Mouse (Mus musculus) brain, embryonic 14.5 days (tissue): ENCODE results near the gene Esrrg. TPM values are rescaled to one million over a fixed set of nuclear protein-coding genes. Genes with fewer than 3 reads are reported as not detected.

Source experiments
- DNase-seq: peaks from one replicate; pipeline ENCODE4 v3.0.0-alpha.2; 2011; ENCODE audit warnings: low read depth
- CTCF ChIP-seq: fragments of 200-500 bp; IDR thresholded peaks from 2 replicates; pipeline ENCODE4 v1.5.1; 2012; ENCODE audit warnings: inconsistent platforms, mild to moderate bottlenecking, moderate library complexity, borderline replicate concordance; ENCODE audit not compliant: insufficient read depth, insufficient read length; ENCODE audit errors: extremely low read depth
- POLR2A ChIP-seq: fragments of 200-500 bp; IDR thresholded peaks from 2 replicates; pipeline ENCODE4 v1.6.1; 2012; ENCODE audit warnings: mild to moderate bottlenecking, inconsistent platforms, borderline replicate concordance; ENCODE audit not compliant: poor library complexity, insufficient read depth, insufficient read length, severe bottlenecking; ENCODE audit errors: extremely low read depth
- polyA plus RNA-seq: library from polyadenylated mRNA; depleted of rRNA; stranded (reverse); fragments of >200 nt; gene quantifications from 2 replicates; pipeline ENCODE4 v1.2.3, GENCODE M21; 2012

Gene Esrrg
- polyA plus RNA-seq, 1 experiment: 31.4 TPM

DNA sequence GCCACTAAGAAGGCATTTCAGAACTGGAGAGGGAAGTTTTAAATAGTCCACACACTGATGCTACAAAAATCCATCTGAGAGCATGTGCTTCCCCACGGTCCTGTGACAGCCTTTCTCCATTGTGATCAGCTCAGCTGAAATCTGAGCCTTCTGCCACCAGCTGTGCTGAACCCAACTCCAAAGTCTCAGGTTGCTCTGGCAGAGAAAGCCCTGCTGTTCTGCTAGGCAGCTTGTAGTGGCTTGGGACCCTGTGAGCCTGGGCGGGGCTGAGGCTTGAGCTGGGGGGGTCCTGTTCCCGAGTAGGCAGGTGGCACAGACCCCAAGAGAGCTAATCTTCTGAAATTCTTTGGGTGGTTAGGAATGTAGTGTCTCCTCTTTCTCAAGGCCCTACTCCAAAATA, 299.3 kb downstream of the Esrrg start:
- peak; percentile 58 for DNase-seq
- no peak for TF ChIP-seq POLR2A
- no peak for TF ChIP-seq CTCF

DNA sequence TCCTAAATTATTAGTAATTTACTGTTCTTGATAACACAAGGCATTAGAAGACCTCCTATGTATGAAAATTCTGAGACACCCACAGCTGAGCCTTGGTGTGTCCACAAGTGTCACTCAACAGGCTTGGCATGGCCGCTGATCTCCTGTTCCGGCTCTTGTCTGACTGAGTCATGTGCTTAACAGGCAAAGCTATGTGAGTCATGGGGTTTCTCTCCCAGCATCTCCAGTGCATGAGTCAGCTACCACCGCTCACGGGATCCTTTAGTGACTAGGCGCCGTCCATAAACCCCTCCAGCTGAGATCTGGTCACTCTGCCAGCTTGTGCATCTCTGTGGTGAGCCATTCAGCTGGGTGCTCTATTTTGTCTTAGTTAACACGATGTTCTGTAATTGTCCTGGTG, 302.1 kb downstream of the Esrrg start:
- no peak for TF ChIP-seq POLR2A
- no peak for TF ChIP-seq CTCF
- DNase-seq: no peak

DNA sequence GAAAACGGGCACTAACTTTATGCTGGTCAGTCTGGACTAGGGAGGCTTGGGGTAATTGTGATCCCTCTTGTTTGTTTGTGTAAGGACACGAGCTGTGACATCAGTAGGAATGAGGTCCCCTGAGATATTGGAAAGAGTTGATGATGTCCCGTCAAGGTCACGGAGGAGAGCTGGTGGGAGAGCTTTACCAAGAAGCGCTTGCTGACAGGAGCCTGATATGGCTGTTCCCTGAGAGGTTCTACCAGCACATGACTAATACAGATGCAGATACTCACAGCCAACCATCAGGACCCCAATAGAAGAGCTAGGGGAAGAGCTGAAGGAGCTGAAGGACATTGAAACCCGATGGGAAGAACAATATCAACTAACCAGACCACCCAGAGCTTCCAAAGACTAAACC, 302.6 kb downstream of the Esrrg start:
- TF ChIP-seq POLR2A (no peak), CTCF (no peak)

DNA sequence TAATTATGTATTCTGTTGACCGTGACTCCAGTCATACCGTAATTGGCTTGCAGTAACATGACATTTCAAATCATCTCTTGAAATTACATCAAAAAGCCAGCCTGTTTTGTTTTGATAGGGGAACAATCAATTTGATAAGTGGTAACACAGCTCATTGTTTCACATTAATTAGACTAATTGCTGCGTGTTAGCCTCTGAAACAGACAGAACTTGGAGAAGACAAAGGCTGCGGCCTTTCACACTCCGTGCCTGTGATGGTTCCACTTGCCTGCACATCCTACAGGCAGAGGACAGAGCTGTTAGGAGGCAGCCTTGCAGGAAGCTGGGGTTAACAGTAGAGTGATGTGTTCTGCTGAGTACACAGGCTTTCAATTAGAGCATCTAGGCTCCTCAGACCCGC, 309.7 kb downstream of the Esrrg start:
- peak; percentile 62 for DNase-seq
- TF ChIP-seq CTCF (no peak), POLR2A (no peak)

More for the DNA sequence above, 302.6 kb downstream of the Esrrg start:
- no peak for DNase-seq

DNA sequence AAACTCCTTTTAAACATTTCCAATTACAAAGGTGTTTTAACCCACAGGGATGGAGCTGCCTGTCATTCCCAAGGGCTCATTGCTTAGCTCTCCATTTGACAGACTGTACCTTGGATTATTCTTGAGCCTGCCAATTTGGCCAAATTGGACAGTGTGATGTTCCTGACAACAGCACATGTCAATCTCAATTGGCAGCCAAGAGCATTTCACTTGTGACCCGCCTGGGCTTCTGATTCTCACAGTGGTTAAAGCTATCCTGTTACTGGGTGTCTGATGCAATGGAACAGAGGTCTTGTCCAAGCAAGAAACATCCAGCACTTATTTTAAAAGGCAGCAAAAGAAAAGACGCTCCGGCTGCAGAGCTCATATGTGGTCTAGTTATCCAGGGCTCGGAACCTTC, 310.3 kb downstream of the Esrrg start:
- TF ChIP-seq CTCF: no peak
- TF ChIP-seq POLR2A: no peak
- no peak for DNase-seq

DNA sequence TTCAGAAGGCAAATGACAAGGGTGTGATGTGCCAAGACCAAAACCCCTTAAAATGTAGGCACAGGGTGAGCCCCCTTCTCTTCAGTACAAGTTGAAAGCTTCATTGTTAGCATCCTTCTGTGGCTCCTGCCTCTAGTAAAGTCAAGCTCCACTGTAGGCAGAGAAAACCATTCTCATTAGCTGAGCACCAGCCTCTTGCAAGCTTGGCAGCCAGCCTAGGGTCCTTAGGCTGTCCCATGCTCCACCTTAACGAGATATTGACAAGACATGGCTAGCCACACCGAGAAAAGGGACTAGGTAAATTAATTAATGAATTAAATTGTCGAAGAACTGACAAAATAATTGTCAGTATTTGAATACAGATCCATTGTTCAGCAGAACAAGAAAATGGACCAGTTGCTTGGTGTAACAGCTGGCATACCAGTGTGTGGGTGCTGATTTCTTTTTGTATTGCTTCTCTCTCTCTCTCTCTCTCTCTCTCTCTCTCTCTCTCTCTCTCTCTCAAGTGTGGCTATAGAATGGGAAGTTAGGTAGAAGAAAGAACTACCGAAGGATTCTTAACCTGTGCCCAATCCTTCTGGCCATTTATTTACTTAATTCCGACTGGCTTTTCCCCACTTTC, 311.7 kb downstream of the Esrrg start:
- DNase-seq: peak; percentile 85
- TF ChIP-seq POLR2A (no peak), CTCF (no peak)

DNA sequence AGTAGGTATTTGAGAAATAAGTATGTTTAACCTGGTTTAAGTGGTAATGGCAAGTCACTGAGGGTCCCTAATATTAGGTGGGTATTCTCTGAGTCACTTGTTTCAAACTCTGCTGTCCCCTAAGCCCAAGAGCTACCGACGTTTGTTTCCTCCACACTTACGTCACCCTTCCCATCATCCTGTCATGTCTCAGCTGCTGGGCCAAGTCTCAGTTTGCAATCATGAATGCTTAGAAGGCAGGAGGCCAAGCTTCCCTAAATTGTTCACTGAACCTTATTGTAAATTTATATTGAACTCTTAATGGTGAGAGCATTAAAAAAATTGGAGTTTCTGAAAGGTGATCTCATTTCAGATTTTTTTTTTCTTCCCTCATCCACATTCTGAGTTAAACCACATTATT, 322.6 kb downstream of the Esrrg start:
- no peak for TF ChIP-seq POLR2A
- TF ChIP-seq CTCF: no peak
- peak; percentile 73 for DNase-seq

DNA sequence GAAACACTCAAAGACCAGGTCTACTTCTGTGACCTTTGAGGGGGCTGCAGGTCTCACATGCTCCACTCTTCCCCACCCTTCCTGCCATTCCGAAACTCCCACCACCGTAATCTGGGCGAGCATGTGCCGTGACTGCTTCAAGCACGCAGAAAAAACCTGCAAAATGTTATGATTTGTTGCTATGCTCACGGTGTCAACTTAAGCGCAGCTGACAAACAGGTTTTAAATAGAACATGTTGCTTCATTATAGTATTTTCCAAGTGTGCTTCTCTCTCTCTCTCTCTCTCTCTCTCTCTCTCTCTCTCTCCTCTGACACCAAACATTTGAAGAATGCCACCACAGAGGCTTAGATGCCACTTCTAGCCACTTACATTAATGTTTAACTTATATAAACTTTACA, 330.1 kb downstream of the Esrrg start:
- no peak for DNase-seq
- no peak for TF ChIP-seq POLR2A
- TF ChIP-seq CTCF: no peak

DNA sequence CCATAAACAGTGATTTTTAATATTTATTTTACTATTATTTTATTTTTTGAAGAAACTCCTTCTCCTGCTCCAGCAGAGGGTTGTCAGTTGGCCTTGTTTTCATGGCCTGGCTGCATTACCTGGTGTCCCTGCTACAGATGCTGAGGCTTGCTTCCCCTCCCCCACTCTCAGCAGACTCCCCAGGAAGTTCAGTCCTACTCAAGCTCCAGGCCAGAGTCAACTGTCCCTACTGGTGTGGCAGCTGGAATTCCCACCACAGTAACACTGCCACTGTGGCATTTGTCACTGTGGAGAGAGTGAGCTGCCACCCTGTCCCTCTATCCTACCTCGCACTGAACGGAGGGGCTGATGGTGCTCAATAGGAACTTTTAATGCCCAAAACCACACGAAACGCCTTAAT, 330.5 kb downstream of the Esrrg start:
- DNase-seq: no peak
- no peak for TF ChIP-seq POLR2A
- TF ChIP-seq CTCF: no peak

DNA sequence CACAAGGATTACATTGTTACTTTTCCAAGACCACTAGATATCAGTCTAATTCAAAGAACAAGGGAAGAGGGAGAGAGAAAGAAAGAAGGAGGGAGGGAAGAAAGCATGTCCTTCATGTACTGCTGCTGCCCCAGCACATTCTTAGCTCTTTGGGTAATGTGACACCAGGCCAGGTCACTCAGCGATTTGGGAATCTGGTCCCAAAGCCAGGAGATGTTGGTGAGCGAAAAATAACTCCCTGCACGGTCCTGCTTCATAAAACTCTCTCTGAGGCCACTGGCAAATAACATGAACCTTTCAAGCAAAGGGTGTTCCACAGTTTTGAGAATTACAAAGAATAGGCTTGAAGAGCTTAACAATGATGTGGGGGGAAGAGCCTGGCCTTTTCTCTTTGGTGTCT, 342.9 kb downstream of the Esrrg start:
- no peak for DNase-seq
- TF ChIP-seq CTCF: no peak
- no peak for TF ChIP-seq POLR2A

DNA sequence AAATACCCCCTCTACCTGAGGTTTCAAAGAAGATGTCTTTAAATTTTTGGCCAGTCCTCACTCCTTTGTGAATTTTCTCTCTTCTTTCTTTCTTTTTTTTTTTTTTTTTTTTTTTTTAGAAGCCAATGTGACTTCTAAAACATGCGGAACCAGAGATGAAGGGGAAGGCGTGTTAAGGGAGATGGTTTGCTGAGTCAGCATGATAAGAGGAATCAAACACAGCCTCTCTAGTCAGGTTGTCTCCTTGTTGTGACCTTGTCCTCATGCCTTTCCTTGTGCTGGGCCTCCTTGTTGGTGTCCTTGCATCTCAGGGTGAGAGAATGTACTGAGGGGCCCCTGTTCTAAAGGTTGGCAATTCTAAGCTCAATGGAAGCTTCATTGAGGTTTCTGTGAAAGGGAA, 348.1 kb downstream of the Esrrg start:
- DNase-seq: no peak
- TF ChIP-seq POLR2A (no peak), CTCF (no peak)

DNA sequence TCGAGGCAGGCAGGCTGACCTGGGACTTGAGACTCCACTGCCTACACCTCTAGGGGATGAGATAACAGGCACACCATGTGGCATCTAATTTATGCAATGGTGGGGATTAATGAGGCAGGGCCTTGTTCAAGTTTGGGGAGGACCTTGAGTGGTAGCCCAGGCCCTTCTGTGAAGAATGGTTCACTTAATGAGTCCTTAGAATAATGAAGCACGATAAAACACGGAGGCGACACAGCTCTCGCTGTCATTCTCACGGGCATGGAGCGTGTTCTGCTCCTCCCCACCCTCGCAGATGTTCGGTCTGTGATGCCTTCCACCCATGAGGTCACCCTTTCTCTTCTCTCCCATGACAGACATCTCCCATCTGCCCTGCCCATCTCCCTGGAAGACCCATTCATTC, 350.6 kb downstream of the Esrrg start:
- TF ChIP-seq POLR2A (no peak), CTCF (no peak)
- no peak for DNase-seq
